Mouse (Mus musculus) kidney, adult 8-10 months (tissue): ENCODE results near the gene Ptbp1.
A peak's percentile ranks its signal among the peaks of the same experiment; 100 is the strongest.

Experiments
- DNase-seq, 2 experiments: peaks; one replicate each; pipeline ENCODE4 v3.0.0; 2022

Gene Ptbp1

DNA sequence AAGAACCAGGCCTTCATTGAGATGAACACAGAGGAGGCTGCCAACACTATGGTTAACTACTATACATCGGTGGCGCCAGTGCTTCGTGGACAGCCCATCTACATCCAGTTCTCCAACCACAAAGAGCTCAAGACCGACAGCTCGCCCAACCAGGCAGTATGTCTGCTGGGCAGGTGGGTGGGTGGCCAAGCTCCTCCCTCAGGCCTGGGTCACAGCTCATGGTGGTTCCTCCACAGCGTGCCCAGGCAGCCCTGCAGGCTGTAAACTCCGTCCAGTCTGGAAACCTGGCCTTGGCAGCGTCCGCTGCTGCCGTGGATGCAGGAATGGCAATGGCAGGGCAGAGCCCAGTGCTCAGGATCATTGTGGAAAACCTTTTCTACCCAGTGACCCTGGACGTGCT is 4.9 kb downstream of the Ptbp1 start:
- DNase-seq = no peak

- no peak for DNase-seq
These were observed 6.1 kb downstream of the Ptbp1 start for GRCm38 (mm10) chr10:79860079-79860911.

GRCm38 (mm10) chr10:79861230-79862048 is 7.2 kb downstream of the Ptbp1 start:
- peak; percentile 74 to 80 for DNase-seq

- no peak for DNase-seq
These were observed 8.0 kb downstream of the Ptbp1 start for GRCm38 (mm10) chr10:79862049-79862788.

- DNase-seq = no peak
These were observed 8.7 kb downstream of the Ptbp1 start for GRCm38 (mm10) chr10:79862925-79863324.

DNA sequence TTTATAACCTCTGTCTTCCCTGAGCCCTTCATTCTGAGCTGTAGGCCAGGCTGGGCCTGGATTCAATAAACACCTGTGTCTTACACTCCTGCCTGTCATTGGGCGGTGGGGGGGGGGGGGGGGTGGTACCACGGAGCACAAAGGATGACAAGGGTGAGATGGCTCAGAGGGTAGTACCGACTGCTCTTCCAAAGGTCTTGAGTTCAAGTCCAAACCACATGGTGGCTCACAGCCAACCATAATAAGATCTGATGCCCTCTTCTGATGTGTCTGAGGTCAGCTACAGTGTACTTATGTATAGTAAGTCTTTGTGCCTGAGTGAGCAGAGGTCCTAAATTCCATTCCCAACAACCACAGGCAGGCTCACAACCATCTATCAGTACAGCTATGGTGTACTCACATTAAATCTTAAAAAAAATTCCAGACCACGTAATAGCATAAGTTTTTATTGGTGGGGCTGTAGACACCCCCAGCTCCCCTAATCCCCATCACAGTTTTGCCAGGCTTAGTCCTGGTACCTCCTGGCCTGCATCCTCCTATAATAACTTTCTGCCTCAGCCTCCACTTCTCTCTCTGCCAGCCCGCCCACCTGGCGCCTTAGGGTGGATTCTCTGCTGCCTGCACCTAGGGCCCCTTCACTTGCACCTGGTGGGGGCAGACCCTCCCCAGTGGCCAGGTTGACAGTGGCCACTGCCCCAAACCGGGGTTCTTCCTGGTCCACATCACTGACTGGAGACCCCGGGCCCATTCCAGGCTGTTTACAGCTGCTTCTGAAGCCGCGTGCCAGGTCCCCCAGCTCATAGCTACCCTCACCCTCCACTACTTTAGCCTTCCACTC is 10.3 kb downstream of the Ptbp1 start:
- DNase-seq = no peak

DNA sequence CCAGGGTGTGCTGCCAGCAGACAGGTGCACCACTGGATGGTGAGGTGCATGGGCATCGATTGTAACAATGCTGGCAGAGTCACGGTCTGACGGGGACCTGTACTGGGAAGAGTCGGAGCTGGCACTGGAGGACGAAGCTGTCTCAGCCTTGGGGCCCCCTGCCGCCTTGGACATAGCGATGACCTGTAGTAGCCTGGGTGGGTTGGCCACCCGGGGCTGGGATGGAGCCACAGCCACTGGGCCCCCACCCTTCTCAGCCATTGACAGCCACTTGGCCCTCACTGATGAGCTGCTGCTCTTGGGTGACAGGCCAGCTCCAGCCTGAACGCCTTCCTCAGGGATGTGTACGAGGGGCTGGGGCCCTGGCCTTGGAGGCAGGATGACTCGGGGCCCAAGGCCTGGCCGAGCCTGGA is 11.0 kb downstream of the Ptbp1 start:
- no peak for DNase-seq

DNA sequence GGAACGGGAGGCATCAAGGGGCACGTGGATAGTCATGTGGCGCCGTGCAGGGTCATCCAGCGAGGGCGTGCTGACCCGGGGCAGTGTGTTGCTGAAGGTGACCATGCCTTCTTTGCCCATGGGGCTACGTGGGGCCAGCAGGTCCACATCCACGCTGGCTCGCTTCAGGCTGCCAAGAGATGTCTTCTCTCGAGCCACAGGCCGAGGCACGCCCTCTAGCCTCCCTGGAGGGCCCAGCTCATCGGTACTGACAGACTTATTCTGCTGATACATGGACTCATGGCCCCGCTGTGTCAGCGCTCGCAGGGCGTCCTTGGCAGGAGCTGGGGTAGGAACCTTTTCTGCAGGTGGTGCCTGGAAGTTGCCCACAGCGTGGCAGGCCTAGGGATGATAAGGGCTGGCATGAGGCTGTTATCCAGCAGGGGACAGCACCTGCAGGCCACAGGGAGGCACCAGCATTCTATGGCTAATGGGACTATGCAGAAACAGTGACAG is 11.6 kb downstream of the Ptbp1 start:
- peak; percentile 66 to 73 for DNase-seq

DNA sequence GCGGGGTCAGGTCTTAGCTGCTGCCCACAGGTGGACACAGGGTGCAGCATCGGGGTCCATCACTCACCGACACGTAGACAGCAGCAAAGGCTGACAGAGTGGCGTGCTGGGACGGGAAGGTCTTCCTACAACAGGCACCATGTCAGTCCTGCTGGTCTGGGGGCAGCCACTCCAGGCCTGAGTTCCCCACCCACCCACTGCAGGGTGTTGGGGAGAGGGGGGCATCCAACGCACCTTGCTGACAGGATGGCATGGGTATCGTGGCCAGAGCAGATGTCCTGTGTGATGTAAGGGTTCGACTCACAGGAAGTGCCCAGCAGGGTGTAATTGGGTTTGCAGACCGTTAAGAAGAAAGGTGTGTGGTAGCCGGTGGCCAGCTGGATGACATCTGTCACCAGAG is 12.4 kb downstream of the Ptbp1 start:
- DNase-seq = no peak

- DNase-seq = no peak
These were observed 17.6 kb downstream of the Ptbp1 start for GRCm38 (mm10) chr10:79871845-79872244.

- DNase-seq = no peak
These were observed 18.6 kb downstream of the Ptbp1 start for GRCm38 (mm10) chr10:79872862-79873261.

DNA sequence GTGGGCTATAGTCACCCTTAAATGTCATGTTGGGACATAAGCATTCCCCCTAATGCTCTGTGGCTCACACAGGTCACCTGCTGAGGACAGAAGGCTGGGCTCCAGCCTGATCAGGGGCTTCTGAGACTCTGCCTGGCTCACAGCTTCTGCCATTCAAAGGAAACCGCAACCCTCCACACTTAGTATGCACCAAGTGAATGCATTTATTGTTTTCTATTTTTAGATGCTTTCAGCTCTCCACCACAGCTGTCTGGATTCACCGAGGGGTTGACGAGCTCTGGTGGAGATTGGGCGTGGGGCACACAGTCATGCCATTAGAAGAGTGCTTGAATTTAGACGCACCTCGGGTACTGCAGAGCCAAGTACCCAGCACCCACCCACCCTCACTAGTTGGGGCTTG is 19.1 kb downstream of the Ptbp1 start:
- no peak for DNase-seq

DNA sequence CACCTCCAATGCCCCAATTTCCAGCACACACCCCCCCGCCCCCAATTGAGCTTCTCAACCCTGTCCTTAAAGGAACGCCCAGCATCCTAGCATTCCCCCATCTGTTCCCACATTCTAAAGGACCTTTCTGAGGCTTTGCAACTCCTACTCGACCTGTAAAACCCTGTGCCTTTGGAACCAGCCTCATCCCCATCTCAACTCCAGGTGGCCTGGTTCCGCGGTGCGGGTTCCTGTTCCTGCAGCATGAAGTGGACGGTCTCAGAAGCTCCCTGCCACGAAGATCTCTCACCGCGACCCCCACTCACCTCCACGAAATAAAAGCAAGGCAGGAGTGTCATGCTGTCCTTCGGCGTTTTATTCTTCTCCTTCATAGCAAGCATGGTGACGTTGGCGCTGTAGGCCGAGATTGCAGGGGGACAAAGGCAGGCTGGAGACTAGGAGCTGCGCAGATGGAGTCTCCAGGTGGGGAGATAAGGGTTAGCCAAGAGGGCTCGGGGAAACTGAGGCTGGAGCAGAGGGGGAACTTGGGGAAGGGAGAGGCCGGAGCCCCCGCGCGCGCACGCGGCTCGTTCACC is 19.6 kb downstream of the Ptbp1 start:
- DNase-seq = no peak

GRCm38 (mm10) chr10:79874290-79874862 is 20.1 kb downstream of the Ptbp1 start, which contains the start of the genes Prtn3 and Plppr3:
Gene Prtn3, plus strand, starts transcription at chr10:79874476.
Gene Plppr3, minus strand, starts transcription at chr10:79874634.
- no peak for DNase-seq

DNA sequence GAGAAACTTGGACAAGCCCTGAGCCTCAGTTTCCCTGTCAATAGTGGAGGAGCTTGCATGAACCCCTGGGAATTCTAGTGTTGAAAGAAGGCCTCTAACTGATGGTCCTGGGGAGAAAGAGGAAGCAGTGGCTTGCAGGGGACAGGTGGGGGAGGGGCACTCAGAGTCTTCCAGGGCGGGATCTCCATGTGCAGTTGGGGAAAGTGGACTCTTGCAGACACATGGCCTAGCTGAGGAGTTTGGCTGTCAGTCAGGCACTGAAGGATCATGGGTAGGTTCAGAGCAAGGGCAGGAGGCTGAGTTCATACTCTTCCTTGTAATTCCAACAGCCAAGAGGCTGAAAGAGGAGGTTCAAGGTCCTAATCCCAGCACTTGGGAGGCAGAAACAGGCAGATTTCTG is 22.9 kb downstream of the Ptbp1 start:
- DNase-seq = no peak

GRCm38 (mm10) chr10:79877757-79878156 is 23.5 kb downstream of the Ptbp1 start:
- DNase-seq = peak; percentile 61 to 67

DNA sequence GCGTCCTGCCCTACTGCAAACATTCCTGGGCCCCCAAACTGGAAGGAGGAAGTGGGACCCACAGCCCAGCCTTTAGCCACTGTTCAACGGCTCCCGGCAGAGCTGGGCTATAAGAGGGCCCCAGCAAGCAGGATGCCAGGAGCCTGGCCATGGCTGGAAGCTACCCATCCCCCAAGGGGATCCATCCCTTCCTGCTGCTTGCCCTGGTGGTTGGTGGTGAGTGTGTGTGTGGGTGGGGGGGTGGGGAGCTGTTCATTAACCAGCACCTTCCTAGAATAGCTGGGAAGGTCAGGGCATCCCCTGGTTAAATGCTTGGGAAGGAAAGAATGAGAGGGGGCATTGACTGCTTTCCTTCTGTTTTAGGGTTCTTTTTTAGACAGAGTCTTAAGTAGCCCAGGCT is 25.3 kb downstream of the Ptbp1 start:
- DNase-seq = no peak

- DNase-seq = no peak
These were observed 26.5 kb downstream of the Ptbp1 start for GRCm38 (mm10) chr10:79880721-79881120.

- DNase-seq = no peak
These were observed 27.8 kb downstream of the Ptbp1 start for GRCm38 (mm10) chr10:79881981-79882380.

- peak; percentile 79 to 87 for DNase-seq
These were observed 29.3 kb downstream of the Ptbp1 start for GRCm38 (mm10) chr10:79883297-79884084.
